Mouse (Mus musculus) bone marrow, adult 2 months (tissue): ENCODE results near the gene Olfr1184.
"Not testable (repeated sequence)": the region's sequence is repeated elsewhere in the genome, so short reads cannot be mapped to it uniquely, and the experiment has no call there.

Experiments used
- CTCF ChIP-seq: fragments of 200-500 bp; IDR thresholded peaks from 2 replicates; pipeline ENCODE4 v1.5.1; 2011; ENCODE audit warnings: low read length, control low read depth; ENCODE audit not compliant: control insufficient read depth, insufficient read depth
- POLR2A ChIP-seq: fragments of 200-500 bp; IDR thresholded peaks from 2 replicates; pipeline ENCODE4 v1.6.1; 2011; ENCODE audit warnings: low read depth, mild to moderate bottlenecking, control low read depth, low read length, borderline replicate concordance; ENCODE audit not compliant: control insufficient read depth

DNA sequence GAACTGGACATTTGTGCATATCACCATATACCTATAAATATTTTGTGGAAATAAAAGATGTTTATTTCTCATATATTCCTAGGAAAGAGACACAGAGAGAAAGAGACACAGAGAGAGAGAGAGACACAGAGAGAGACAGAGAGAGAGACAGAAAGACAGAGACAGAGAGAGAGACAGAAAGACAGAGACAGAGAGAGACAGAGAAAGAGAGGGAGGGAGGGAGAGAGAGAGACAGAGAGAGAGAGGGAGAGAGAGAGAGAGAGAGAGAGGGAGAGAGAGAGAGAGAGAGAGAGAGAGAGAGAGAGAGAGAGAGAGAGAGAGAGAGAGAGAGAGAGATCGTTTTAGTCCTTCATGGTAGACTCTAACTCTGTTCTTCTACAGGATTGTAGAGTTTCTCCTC, 28.8 kb upstream of the Olfr1184 start, which contains the start of gene Olfr1183:
- TF ChIP-seq CTCF, POLR2A: not testable (repeated sequence)
